Comparison of ENCODE assay signal across 8 mouse cellular contexts in the genomic region with DNA sequence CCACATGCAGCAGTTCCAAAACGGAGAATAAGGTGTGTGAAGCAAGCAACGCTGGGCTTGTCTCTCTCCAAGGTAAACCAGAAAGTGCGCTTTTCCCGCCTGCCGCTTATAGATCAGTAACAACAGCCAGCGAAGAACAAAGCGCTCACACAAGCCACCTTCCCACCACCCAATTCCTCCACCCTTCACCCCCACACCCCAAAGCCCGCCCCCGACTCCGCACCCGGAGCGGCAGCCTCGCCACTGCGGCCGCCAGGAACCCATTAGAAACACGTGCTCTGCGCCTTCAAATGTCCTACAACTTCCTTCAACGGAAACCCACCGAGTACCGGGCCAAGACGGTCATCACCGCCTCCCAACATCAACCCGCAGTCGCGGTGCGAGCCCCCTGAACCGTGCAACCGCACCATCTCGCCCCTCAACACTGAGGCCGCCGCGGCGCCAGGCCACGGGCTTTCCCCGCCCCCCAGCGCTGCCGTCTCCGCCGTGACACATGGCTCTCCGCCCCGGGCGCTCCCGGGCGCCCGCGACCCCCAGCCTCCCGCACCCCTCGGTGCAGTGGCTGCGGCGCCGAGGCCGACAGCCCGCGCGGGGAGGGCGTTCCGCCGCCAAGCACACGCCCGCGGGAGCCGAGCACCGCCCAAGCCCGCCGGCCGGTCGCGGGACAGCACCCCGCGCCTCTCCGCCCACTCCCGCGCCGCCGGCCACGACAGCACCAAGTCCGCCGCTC. TPM values are rescaled to one million over a fixed set of nuclear protein-coding genes. Genes with fewer than 3 reads are reported as not detected.
DNase-seq lines count a peak whose midpoint lies in the region; ATAC-seq and TF ChIP-seq lines count a peak whose summit lies in the region.

No protein-coding gene starts in this region.

- DNase-seq in CD8-positive naive resting alpha-beta T cell, adult 2 months (ENCODE audit: low read depth in 2 of 2, low spot score in 2 of 2): peak; percentile 41 to 46
- DNase-seq in kidney, postnatal 0 days (ENCODE audit: low spot score): peak; percentile 52
- DNase-seq in telencephalon, adult 2 months (ENCODE audit: low read depth, low spot score): peak; percentile 9

- H3K36me3 ChIP-seq in erythroblast, embryonic 14.5 days (ENCODE audit: control insufficient read depth): peaks cover 39% of the 10 kb centered on the region
- peaks cover 41% of the 10 kb centered on the region for H3K36me3 ChIP-seq in heart, embryonic 14.5 days (ENCODE audit: control insufficient read depth, insufficient read depth, low read length)
- 0 out of 2 replicates have a peak, but pooled peaks cover 5% of the 10 kb centered on the region for H3K36me3 ChIP-seq in kidney, postnatal 0 days (ENCODE audit: insufficient read depth, low read length)
- peaks cover 38% of the 10 kb centered on the region for H3K36me3 ChIP-seq in liver, embryonic 12.5 days
- H3K36me3 ChIP-seq in neural tube, embryonic 12.5 days: peaks cover 11% of the 10 kb centered on the region

- peaks cover 11% of the 10 kb centered on the region for H3K4me1 ChIP-seq in bone marrow macrophage, adult 2 months (ENCODE audit: control insufficient read depth, insufficient read depth, low read length)
- H3K4me1 ChIP-seq in erythroblast, embryonic 14.5 days (ENCODE audit: control insufficient read depth): peaks cover 36% of the 10 kb centered on the region
- H3K4me1 ChIP-seq in heart, embryonic 14.5 days (ENCODE audit: control insufficient read depth in 2 of 2, insufficient read depth in 2 of 2, low read length in 2 of 2): peaks cover 8 to 24% of the 10 kb centered on the region in 2 experiments
- peaks cover 8% of the 10 kb centered on the region; the same call in 1 of the 2 replicates for H3K4me1 ChIP-seq in kidney, postnatal 0 days (replicated peaks; ENCODE audit: insufficient read depth, low read length)
- H3K4me1 ChIP-seq in liver, embryonic 12.5 days: peaks cover 30% of the 10 kb centered on the region
- peaks cover 7% of the 10 kb centered on the region for H3K4me1 ChIP-seq in neural tube, embryonic 12.5 days

- peaks cover 26% of the 10 kb centered on the region for H3K27me3 ChIP-seq in erythroblast, embryonic 14.5 days (ENCODE audit: control insufficient read depth)
- no peaks in the 10 kb centered on the region for H3K27me3 ChIP-seq in heart, embryonic 14.5 days (ENCODE audit: control insufficient read depth, insufficient read depth, low read length)
- H3K27me3 ChIP-seq in kidney, postnatal 0 days (ENCODE audit: insufficient read depth, low read length): no peaks in the 10 kb centered on the region
- H3K27me3 ChIP-seq in liver, embryonic 12.5 days (replicated peaks): peaks cover 16% of the 10 kb centered on the region
- no peaks in the 10 kb centered on the region for H3K27me3 ChIP-seq in neural tube, embryonic 12.5 days (replicated peaks)

- H3K9ac ChIP-seq in heart, embryonic 14.5 days (ENCODE audit: low read length): peak overlapping the region; percentile 99
- H3K9ac ChIP-seq in kidney, postnatal 0 days (ENCODE audit: low read depth, low read length): peak overlapping the region; percentile 95
- H3K9ac ChIP-seq in liver, embryonic 12.5 days: peak overlapping the region; percentile 99
- H3K9ac ChIP-seq in neural tube, embryonic 12.5 days: peak overlapping the region; percentile 99

- H3K4me2 ChIP-seq in heart, embryonic 14.5 days (ENCODE audit: low read length): peak overlapping the region; percentile 84
- peak overlapping the region; percentile 89 for H3K4me2 ChIP-seq in kidney, postnatal 0 days (ENCODE audit: low read length)
- peak overlapping the region; percentile 95 for H3K4me2 ChIP-seq in liver, embryonic 12.5 days
- peak overlapping the region; percentile 71 for H3K4me2 ChIP-seq in neural tube, embryonic 12.5 days (replicated peaks)

- no peak for TF ChIP-seq POLR2A in bone marrow macrophage, adult 2 months (IDR thresholded peaks at IDR 0.05; ENCODE audit: borderline replicate concordance, low read depth, low read length)

- ATAC-seq in heart, embryonic 14.5 days (ENCODE audit: insufficient number of reproducible peaks, insufficient read depth, low FRiP score, low read depth): peak; percentile 5; the same call in 1 of the 2 replicates
- ATAC-seq in kidney, postnatal 0 days (replicated peaks; ENCODE audit: low FRiP score, low read depth): no peak
- peak; percentile 33 for ATAC-seq in liver, embryonic 12.5 days
- no peak; the same call in 1 of the 2 replicates for ATAC-seq in neural tube, embryonic 12.5 days (ENCODE audit: low FRiP score, low read depth)

- H3K27ac ChIP-seq in bone marrow macrophage, adult 2 months (ENCODE audit: insufficient read depth, low read depth, low read length): peak overlapping the region; percentile 89
- H3K27ac ChIP-seq in heart, embryonic 14.5 days (replicated peaks in 1 of 2; ENCODE audit: control insufficient read depth in 1 of 2, insufficient read depth in 1 of 2, low read depth in 2 of 2, low read length in 2 of 2): peak overlapping the region; percentile 96 to 100
- peak overlapping the region; percentile 98 for H3K27ac ChIP-seq in kidney, postnatal 0 days
- H3K27ac ChIP-seq in liver, embryonic 12.5 days: peak overlapping the region; percentile 97
- peak overlapping the region; percentile 97 for H3K27ac ChIP-seq in neural tube, embryonic 12.5 days

- TF ChIP-seq CTCF in bone marrow macrophage, adult 2 months (IDR thresholded peaks at IDR 0.05; ENCODE audit: low read depth, low read length): no peak
- no peak for TF ChIP-seq CTCF in kidney, postnatal 0 days (IDR thresholded peaks at IDR 0.05; ENCODE audit: low read depth)

- H3K9me3 ChIP-seq in erythroblast, embryonic 14.5 days (ENCODE audit: control insufficient read depth, low read length): no peaks in the 10 kb centered on the region
- H3K9me3 ChIP-seq in heart, embryonic 14.5 days (ENCODE audit: control insufficient read depth, low read length): no peaks in the 10 kb centered on the region
- H3K9me3 ChIP-seq in kidney, postnatal 0 days (replicated peaks; ENCODE audit: low read length): no peaks in the 10 kb centered on the region
- no peaks in the 10 kb centered on the region for H3K9me3 ChIP-seq in liver, embryonic 12.5 days (replicated peaks)
- no peaks in the 10 kb centered on the region for H3K9me3 ChIP-seq in neural tube, embryonic 12.5 days

- peak overlapping the region; percentile 95 for H3K4me3 ChIP-seq in bone marrow macrophage, adult 2 months (ENCODE audit: insufficient read depth, low read length)
- peak overlapping the region; percentile 88 for H3K4me3 ChIP-seq in erythroblast, embryonic 14.5 days (replicated peaks)
- peak overlapping the region; percentile 89 to 99 for H3K4me3 ChIP-seq in heart, embryonic 14.5 days (ENCODE audit: control insufficient read depth in 1 of 2, insufficient read depth in 1 of 2, low read depth in 1 of 2, low read length in 2 of 2)
- peak overlapping the region; percentile 99 for H3K4me3 ChIP-seq in kidney, postnatal 0 days (replicated peaks; ENCODE audit: low read depth, low read length)
- peak overlapping the region; percentile 97 for H3K4me3 ChIP-seq in liver, embryonic 12.5 days
- H3K4me3 ChIP-seq in neural tube, embryonic 12.5 days: peak overlapping the region; percentile 100

- WGBS in heart, embryonic 14.5 days: under 1% methylated on average over 73 of the region's 78 CpGs
- under 1% methylated on average over 61 of the region's 78 CpGs for WGBS in kidney, postnatal 0 days
- 1% methylated on average over 74 of the region's 78 CpGs for WGBS in liver, embryonic 12.5 days (ENCODE audit: insufficient replicate concordance)
- under 1% methylated on average over 67 of the region's 78 CpGs for WGBS in neural tube, embryonic 12.5 days

RNA-seq across cellular contexts. Expression of gene Syncrip, which starts 1.1 kb away (rescaled TPM):
- polyA plus RNA-seq in bone marrow macrophage, adult 2 months (2012; ENCODE audit: insufficient read depth, insufficient read length, missing spikeins): 87.7 and 105 TPM in 2 replicates
- polyA plus RNA-seq in erythroblast, embryonic 14.5 days (2012): 3.0 and 3.8 TPM in 2 replicates
- polyA plus RNA-seq in heart, embryonic 14.5 days (2014; fragmentation: Nextera tagmentation; extraction: Ambion mirVana): 50.8 and 60.3 TPM in 2 replicates
- polyA plus RNA-seq in kidney, postnatal 0 days (2015; fragmentation: Nextera tagmentation; extraction: Ambion mirVana): 73.8 and 84.0 TPM in 2 replicates
- 77.0 and 79.0 TPM in 2 replicates for polyA plus RNA-seq in liver, embryonic 12.5 days (2016; fragmentation: Nextera tagmentation; extraction: Ambion mirVana)
- 102 and 104 TPM in 2 replicates for polyA plus RNA-seq in neural tube, embryonic 12.5 days (2016; fragmentation: Nextera tagmentation; extraction: Ambion mirVana)

RNA-seq across cellular contexts. Expression of gene Gm20537, which starts 24.8 kb away (rescaled TPM):
- 2.4 and 3.5 TPM in 2 replicates for polyA plus RNA-seq in bone marrow macrophage, adult 2 months (2012; ENCODE audit: insufficient read depth, insufficient read length, missing spikeins)
- polyA plus RNA-seq in erythroblast, embryonic 14.5 days (2012): not detected in 2 replicates
- 0.94 TPM in 1 of 2 replicates, not detected in the other for polyA plus RNA-seq in heart, embryonic 14.5 days (2014; fragmentation: Nextera tagmentation; extraction: Ambion mirVana)
- polyA plus RNA-seq in kidney, postnatal 0 days (2015; fragmentation: Nextera tagmentation; extraction: Ambion mirVana): not detected in 2 replicates
- 0.15 and 0.61 TPM in 2 replicates for polyA plus RNA-seq in liver, embryonic 12.5 days (2016; fragmentation: Nextera tagmentation; extraction: Ambion mirVana)
- polyA plus RNA-seq in neural tube, embryonic 12.5 days (2016; fragmentation: Nextera tagmentation; extraction: Ambion mirVana): 0.42 and 1.1 TPM in 2 replicates

RNA-seq across cellular contexts. Expression of gene Snx14, which starts 42.5 kb away (rescaled TPM):
- polyA plus RNA-seq in bone marrow macrophage, adult 2 months (2012; ENCODE audit: insufficient read depth, insufficient read length, missing spikeins): 39.0 and 40.4 TPM in 2 replicates
- 0.10 and 0.13 TPM in 2 replicates for polyA plus RNA-seq in erythroblast, embryonic 14.5 days (2012)
- polyA plus RNA-seq in heart, embryonic 14.5 days (2014; fragmentation: Nextera tagmentation; extraction: Ambion mirVana): 30.4 and 30.6 TPM in 2 replicates
- polyA plus RNA-seq in kidney, postnatal 0 days (2015; fragmentation: Nextera tagmentation; extraction: Ambion mirVana): 20.9 and 24.7 TPM in 2 replicates
- 14.5 and 16.0 TPM in 2 replicates for polyA plus RNA-seq in liver, embryonic 12.5 days (2016; fragmentation: Nextera tagmentation; extraction: Ambion mirVana)
- polyA plus RNA-seq in neural tube, embryonic 12.5 days (2016; fragmentation: Nextera tagmentation; extraction: Ambion mirVana): 20.7 and 22.3 TPM in 2 replicates

Comparison
In these comparisons a context has a peak if more than half of its experiments do, and no peak if none do; other contexts are left out.
1. ATAC-seq: peak in heart, embryonic 14.5 days (single experiment) and liver, embryonic 12.5 days (single experiment); none in kidney, postnatal 0 days (single experiment) and neural tube, embryonic 12.5 days (single experiment).
2. RNA of gene Syncrip, which starts 1.1 kb away (polyA plus RNA-seq): 87.7 to 105 TPM in bone marrow macrophage, adult 2 months, 102 to 104 TPM in neural tube, embryonic 12.5 days, 77.0 to 79.0 TPM in liver, embryonic 12.5 days, 73.8 to 84.0 TPM in kidney, postnatal 0 days and 50.8 to 60.3 TPM in heart, embryonic 14.5 days; 3.0 to 3.8 TPM in erythroblast, embryonic 14.5 days; every median in the first group is over 10 times any median in the second.
3. RNA of gene Snx14, which starts 42.5 kb away (polyA plus RNA-seq): 39.0 to 40.4 TPM in bone marrow macrophage, adult 2 months, 30.4 to 30.6 TPM in heart, embryonic 14.5 days, 20.7 to 22.3 TPM in neural tube, embryonic 12.5 days, 20.9 to 24.7 TPM in kidney, postnatal 0 days and 14.5 to 16.0 TPM in liver, embryonic 12.5 days; 0.10 to 0.13 TPM in erythroblast, embryonic 14.5 days; every median in the first group is over 10 times any median in the second.
4. Peak in every context shown above with its lines, with median percentiles within 50 percentile points of each other: DNase-seq, H3K27ac ChIP-seq, H3K4me3 ChIP-seq, H3K4me2 ChIP-seq and H3K9ac ChIP-seq.